Mouse (Mus musculus): Measurements from ENCODE around the gene Nhlh1. TPM values are rescaled to one million over a fixed set of nuclear protein-coding genes. Genes with fewer than 3 reads are reported as not detected.

Gene Nhlh1
- polyA plus RNA-seq, 1 experiment from 2014 or later = 0.14 TPM

DNA sequence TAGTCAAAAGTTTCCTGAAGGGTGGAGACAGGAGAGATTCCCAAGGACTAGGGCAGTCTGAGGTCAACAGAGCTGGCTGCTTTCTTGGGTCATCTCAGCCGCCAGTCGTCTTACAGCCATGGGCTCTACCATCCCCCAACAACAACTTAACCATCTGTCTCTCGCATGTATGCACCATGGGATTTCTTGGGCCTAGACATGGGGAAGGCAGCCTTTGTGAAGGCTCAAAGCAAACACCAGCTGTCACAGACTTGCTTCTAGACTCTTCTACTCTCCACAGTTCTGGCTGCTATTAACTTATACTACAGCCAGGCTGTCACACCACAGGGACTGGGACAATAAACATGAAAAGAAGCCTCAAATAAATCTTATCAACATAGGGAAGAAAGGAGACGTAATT is 14.2 kb upstream of the Nhlh1 start:
- 77% methylated on average over 4 of the region's 4 CpGs for WGBS
- Histone ChIP-seq H3K4me3 (replicated peaks) (no peak overlapping the region), H3K9me3 (no peaks in the 10 kb centered on the region), H3K4me2 (no peak overlapping the region), H3K27ac (no peak overlapping the region), H3K9ac (replicated peaks) (no peak overlapping the region), H3K27me3 (no peaks in the 10 kb centered on the region), H3K4me1 (replicated peaks) (no peaks in the 10 kb centered on the region), H3K36me3 (peaks cover 100% of the 10 kb centered on the region)
- ATAC-seq (ENCODE audit: insufficient number of reproducible peaks, insufficient read depth, low FRiP score, low TSS enrichment, low read depth) = no peak

DNA sequence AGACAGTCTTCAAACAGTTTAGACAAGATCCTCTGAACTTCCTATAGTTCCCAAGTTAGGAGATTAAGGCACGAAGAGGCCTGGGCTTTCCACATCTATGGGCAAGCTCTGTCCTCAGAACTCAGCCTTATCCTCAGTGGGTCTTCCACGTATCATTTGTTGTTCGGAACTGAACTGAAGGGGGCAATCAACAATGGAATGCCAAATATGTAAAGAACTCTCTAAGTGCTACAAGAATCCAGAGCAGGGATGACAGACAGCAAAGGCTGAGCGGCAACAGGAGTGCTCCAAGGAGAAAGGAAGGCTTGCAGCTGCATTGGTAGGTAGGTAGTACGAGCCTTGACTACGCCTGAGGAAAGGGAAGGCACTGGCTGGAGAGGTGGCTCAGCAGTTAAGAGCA is 12.9 kb upstream of the Nhlh1 start:
- Histone ChIP-seq H3K27me3 (no peaks in the 10 kb centered on the region), H3K27ac (no peak overlapping the region), H3K36me3 (peaks cover 99% of the 10 kb centered on the region), H3K4me3 (replicated peaks) (no peak overlapping the region), H3K9ac (replicated peaks) (no peak overlapping the region), H3K4me2 (no peak overlapping the region), H3K4me1 (replicated peaks) (no peaks in the 10 kb centered on the region), H3K9me3 (no peaks in the 10 kb centered on the region)
- 67% methylated on average over 6 of the region's 6 CpGs for WGBS
- ATAC-seq (ENCODE audit: insufficient number of reproducible peaks, insufficient read depth, low FRiP score, low TSS enrichment, low read depth) = no peak

DNA sequence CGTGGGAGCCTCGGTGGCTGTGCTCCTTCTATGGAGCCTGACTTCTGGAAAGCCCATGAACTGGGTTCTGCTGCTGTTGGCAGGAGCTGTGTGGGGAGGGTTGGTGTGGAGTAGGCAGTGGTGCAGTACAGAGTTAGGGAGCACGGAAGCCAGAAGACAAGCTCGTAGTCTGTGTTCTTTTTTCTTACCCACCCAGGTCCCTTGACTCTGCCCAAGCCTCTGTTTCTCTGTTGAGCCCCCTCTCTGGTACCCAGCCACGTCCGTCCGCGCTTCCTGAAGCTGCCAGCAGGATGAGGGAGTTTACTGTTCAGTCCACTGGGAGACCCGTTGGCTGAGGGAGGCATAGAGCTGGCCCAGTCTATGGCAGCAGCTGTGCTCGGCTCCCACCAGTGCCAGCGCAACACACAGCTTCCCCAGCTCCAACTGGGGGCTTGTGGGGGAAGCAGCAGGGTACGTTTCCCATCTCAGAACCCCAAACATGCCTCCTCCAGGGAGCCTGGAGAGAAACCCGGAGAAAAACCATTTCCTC is 7.3 kb upstream of the Nhlh1 start:
- Histone ChIP-seq H3K27ac (peak overlapping the region; percentile 50; the same call in 1 of the 2 replicates), H3K4me1 (replicated peaks) (peaks cover 12% of the 10 kb centered on the region), H3K4me3 (replicated peaks) (no peak overlapping the region), H3K9me3 (no peaks in the 10 kb centered on the region), H3K9ac (replicated peaks) (no peak overlapping the region), H3K27me3 (0 out of 2 replicates have a peak, but pooled peaks cover 2% of the 10 kb centered on the region), H3K36me3 (peaks cover 55% of the 10 kb centered on the region), H3K4me2 (no peak overlapping the region)
- 71% methylated on average over 13 of the region's 13 CpGs for WGBS
- ATAC-seq (ENCODE audit: insufficient number of reproducible peaks, insufficient read depth, low FRiP score, low TSS enrichment, low read depth) = no peak

DNA sequence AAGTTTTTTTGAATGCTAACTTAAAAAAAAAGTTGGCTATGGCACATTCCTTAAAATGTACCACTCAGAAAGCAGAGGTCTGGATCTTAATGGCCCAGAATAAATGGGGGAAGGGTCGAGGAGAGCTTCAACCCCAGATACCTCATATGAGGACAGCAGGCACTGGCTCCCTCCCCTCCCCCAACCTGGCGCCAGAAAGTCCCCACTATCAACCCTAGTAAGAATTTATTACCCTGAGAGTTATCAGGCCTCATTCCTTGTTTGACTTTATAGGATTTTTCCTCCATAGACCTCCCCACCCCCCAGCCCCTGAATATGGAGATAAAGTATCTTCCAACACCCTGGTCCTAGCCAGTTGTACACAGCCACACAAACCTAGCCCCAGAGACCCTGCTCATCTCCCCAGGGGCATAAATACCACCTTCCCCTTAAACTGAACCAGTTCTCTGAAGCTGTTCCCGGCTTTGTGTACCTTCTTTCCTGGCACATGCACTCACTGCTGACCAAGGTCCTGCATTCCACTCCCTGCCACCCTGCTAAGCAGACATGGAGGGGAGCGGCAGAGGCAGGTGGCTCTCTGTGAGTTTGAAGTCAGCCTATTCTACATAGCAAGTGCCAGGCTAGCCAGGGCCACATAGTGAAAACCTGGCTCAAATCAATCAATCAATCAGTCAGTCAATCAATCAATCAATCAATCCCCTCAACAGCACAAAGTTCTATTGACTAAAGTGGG is 6.1 kb upstream of the Nhlh1 start:
- Histone ChIP-seq H3K4me2 (no peak overlapping the region), H3K27ac (0 out of 2 replicates have a peak overlapping the region, but pooled peaks have one; percentile 41), H3K4me1 (replicated peaks) (peaks cover 12% of the 10 kb centered on the region), H3K9me3 (no peaks in the 10 kb centered on the region), H3K27me3 (peaks cover 5% of the 10 kb centered on the region; the same call in 1 of the 2 replicates), H3K9ac (replicated peaks) (no peak overlapping the region), H3K36me3 (peaks cover 43% of the 10 kb centered on the region), H3K4me3 (replicated peaks) (no peak overlapping the region)
- no peak for ATAC-seq (ENCODE audit: insufficient number of reproducible peaks, insufficient read depth, low FRiP score, low TSS enrichment, low read depth)
- WGBS = 32% methylated on average over 4 of the region's 4 CpGs

DNA sequence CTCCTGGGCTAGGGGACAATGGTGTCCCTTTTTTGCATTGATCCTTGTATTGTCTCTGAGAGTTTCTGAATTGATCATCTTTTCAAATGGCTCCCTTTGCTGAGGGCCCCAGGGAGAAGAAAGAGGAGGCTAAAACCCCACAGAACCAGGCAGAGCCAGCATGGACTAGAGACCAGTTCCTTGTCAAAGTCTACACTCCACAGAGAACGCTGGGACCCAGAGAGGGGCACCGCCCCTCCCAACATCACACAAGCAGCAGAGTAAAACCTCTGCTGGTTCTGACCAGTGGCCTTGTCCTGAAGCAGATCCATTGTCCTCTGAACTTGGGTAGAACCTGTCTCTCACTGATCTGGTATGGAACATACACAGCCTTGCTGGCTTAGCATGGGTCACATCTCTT is 4.7 kb upstream of the Nhlh1 start:
- Histone ChIP-seq H3K9ac (replicated peaks) (no peak overlapping the region), H3K27ac (no peak overlapping the region), H3K4me3 (replicated peaks) (no peak overlapping the region), H3K36me3 (peaks cover 29% of the 10 kb centered on the region), H3K4me1 (replicated peaks) (peaks cover 20% of the 10 kb centered on the region), H3K4me2 (no peak overlapping the region), H3K9me3 (no peaks in the 10 kb centered on the region), H3K27me3 (peaks cover 15% of the 10 kb centered on the region)
- ATAC-seq (ENCODE audit: insufficient number of reproducible peaks, insufficient read depth, low FRiP score, low TSS enrichment, low read depth) = no peak
- 87% methylated on average over 2 of the region's 2 CpGs for WGBS

DNA sequence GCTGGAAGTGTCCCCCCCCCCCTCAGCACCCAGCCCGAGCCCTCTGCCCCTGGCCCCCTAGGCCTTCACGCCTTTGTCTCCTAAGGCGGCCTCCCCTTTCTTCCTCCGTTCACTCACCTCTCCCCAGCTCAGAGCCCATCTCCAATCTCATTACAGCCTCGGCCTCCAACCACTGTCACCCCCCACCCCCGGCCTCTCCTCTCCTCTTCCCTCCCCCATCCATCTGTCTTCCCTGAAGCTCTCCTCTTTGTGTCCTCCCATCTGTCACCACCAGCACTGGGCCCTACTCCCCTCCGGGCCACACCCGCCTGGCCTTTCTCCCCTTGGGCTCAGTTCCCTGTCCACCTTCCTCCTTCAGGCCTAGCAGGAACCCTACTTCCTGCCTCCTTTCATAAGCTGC is 3.8 kb upstream of the Nhlh1 start:
- H3K9ac ChIP-seq (replicated peaks) = no peak overlapping the region

DNA sequence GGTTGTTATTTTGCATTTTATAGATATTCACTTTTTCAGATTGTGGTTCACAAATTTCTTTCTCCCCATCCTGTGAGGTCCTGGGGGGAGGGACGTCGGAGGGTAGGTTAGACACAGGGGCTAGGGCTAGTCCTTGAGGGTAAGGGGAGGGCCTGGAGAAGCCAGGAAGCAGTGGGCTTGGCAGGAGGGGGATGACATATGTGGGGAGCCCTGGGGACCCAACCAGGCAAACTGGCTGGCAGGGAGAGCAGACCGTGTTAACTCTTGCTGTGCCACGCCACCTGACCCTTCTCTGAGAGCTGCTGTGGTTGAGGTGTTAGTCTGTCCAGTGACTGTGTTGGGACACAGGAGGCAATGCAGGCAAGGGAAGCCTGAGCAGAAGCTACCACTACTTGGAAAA is 3.3 kb upstream of the Nhlh1 start:
- H3K9ac ChIP-seq (replicated peaks) = no peak overlapping the region
- WGBS = 51% methylated on average over 4 of the region's 4 CpGs
- H3K27ac ChIP-seq = no peak overlapping the region
- peaks cover 30% of the 10 kb centered on the region for H3K27me3 ChIP-seq
- H3K36me3 ChIP-seq = peaks cover 15% of the 10 kb centered on the region
- H3K4me3 ChIP-seq (replicated peaks) = no peak overlapping the region
- no peaks in the 10 kb centered on the region for H3K9me3 ChIP-seq
- no peak overlapping the region for H3K4me2 ChIP-seq
- ATAC-seq (ENCODE audit: insufficient number of reproducible peaks, insufficient read depth, low FRiP score, low TSS enrichment, low read depth) = no peak
- peaks cover 20% of the 10 kb centered on the region for H3K4me1 ChIP-seq (replicated peaks)

More for the DNA sequence above, 3.8 kb upstream of the Nhlh1 start:
- H3K4me3 ChIP-seq (replicated peaks) = no peak overlapping the region
- ATAC-seq (ENCODE audit: insufficient number of reproducible peaks, insufficient read depth, low FRiP score, low TSS enrichment, low read depth) = no peak
- H3K9me3 ChIP-seq = no peaks in the 10 kb centered on the region
- WGBS = 23% methylated on average over 8 of the region's 8 CpGs
- peaks cover 24% of the 10 kb centered on the region for H3K27me3 ChIP-seq
- H3K4me2 ChIP-seq = no peak overlapping the region
- peaks cover 20% of the 10 kb centered on the region for H3K4me1 ChIP-seq (replicated peaks)
- no peak overlapping the region for H3K27ac ChIP-seq
- H3K36me3 ChIP-seq = peaks cover 20% of the 10 kb centered on the region

DNA sequence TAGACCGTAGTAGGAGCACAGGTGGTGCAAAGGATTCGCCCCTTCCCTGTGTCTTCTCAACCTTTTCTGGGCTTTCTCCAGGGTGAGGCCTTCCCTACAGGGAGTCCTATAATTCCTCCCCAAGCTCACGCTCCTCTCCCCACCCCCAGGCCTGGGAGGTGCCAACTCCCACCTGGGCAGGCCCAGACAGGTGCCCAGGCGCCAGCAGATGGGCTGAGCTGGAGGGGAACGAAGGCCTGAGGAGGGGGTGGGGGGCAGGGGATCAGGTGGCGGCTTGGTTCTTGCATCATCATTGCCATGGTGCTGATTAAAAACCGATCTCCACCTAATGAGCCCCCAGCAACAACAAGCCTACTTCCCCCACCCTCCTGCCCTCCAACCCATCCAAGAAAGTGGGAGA is 1.5 kb upstream of the Nhlh1 start:
- 59% methylated on average over 7 of the region's 7 CpGs for WGBS
- no peak for ATAC-seq (ENCODE audit: insufficient number of reproducible peaks, insufficient read depth, low FRiP score, low TSS enrichment, low read depth)
- H3K9me3 ChIP-seq = no peaks in the 10 kb centered on the region
- no peak overlapping the region for H3K4me2 ChIP-seq
- H3K27ac ChIP-seq = no peak overlapping the region
- H3K9ac ChIP-seq (replicated peaks) = no peak overlapping the region
- H3K4me3 ChIP-seq (replicated peaks) = no peak overlapping the region
- peaks cover 20% of the 10 kb centered on the region for H3K4me1 ChIP-seq (replicated peaks)
- no peaks in the 10 kb centered on the region for H3K36me3 ChIP-seq
- peaks cover 48% of the 10 kb centered on the region for H3K27me3 ChIP-seq

DNA sequence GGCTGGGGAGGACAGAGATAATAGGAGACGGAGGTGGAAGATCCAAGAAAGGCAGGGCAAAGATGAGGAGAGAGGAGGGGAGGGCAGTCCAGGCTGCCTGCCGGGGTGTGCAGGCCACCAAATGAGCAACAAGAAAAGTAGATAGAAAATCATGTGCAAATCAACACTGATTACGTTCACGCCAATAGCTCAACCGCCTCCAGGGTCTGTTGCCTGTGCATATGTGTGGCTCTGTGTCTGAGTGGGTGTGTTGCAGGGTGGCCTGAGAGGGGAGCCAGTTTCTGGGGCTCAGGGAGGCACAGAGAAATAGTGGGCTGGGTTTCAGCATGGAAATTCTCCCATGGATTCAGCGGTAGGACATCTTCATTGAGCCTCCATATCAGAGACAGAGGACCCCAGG is 948 bp upstream of the Nhlh1 start:
- Histone ChIP-seq H3K4me3 (replicated peaks) (no peak overlapping the region), H3K27me3 (peaks cover 53% of the 10 kb centered on the region), H3K9me3 (no peaks in the 10 kb centered on the region), H3K4me2 (no peak overlapping the region), H3K27ac (0 out of 2 replicates have a peak overlapping the region, but pooled peaks have one; percentile 12), H3K4me1 (replicated peaks) (peaks cover 21% of the 10 kb centered on the region), H3K36me3 (no peaks in the 10 kb centered on the region), H3K9ac (replicated peaks) (no peak overlapping the region)
- no peak for ATAC-seq (ENCODE audit: insufficient number of reproducible peaks, insufficient read depth, low FRiP score, low TSS enrichment, low read depth)
- 77% methylated on average over 6 of the region's 6 CpGs for WGBS

DNA sequence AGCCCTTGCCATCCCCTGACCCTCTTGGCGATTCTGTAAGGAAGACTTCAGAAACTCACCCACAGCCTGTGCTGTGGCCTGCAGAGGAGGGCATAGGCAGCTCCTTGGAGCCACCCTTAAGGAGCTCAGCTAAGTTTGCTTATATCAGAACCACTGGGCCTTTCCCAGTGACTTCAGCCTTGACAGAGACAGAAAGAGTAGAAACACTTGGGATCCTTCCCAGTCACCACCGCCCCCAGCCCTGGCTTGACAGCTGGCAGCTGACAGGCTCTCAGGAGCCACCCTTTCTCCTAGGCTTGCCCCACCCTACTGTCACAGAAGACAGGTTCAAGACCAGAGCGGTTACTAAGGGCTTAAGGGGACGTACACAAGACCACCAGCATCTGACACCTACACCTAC is 1.1 kb downstream of the Nhlh1 start:
- Histone ChIP-seq H3K9ac (replicated peaks) (no peak overlapping the region), H3K4me2 (no peak overlapping the region), H3K36me3 (no peaks in the 10 kb centered on the region), H3K27ac (no peak overlapping the region), H3K4me3 (replicated peaks) (no peak overlapping the region), H3K27me3 (peaks cover 71% of the 10 kb centered on the region), H3K4me1 (replicated peaks) (peaks cover 24% of the 10 kb centered on the region), H3K9me3 (no peaks in the 10 kb centered on the region)
- no peak for ATAC-seq (ENCODE audit: insufficient number of reproducible peaks, insufficient read depth, low FRiP score, low TSS enrichment, low read depth)
- 76% methylated on average over 4 of the region's 4 CpGs for WGBS

DNA sequence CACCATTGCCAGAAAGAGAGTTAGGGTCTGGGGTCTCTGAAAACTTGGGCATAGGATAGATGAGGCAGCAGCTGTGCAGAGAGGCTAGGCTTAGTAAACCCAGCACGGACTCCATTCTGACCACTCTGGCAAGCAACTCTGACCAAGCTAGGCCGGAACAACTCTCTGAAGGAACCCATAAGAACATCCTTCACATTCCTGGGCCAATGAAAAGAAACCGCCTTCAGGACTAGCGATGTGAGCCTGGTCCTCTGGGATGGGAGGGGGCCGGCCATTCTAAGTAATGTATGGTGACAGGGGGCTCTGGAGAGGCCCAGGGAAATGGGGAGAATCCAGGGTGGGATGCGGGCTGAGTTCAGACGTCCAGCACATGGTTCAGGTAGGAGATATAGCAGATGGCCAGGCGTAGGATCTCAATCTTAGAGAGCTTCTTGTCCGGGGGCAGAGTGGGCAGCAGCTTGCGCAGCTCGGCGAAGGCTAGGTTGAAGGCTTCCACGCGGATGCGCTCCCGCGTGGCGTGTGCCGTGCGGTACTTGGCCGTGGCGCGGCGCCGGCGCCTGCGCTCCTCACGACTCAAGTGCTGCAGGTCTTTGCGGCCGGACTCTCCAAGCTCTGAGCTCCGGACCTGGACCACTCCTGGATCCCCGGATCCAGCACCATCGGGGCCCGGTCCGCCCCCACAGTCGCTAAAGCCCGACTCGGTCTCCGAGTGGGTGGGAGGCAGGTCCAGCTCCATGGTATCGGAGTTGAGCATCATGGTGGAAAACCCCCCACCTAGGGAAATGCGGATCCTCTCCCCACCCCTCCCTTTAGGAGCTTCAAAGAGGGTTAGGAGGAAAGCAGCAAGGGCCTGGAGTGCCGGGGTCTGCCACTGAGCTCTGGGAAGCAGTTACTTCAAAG is 3.6 kb downstream of the Nhlh1 start:
- H3K9me3 ChIP-seq = no peaks in the 10 kb centered on the region
- H3K4me1 ChIP-seq (replicated peaks) = peaks cover 30% of the 10 kb centered on the region
- H3K36me3 ChIP-seq = no peaks in the 10 kb centered on the region
- peak overlapping the region; percentile 60 for H3K9ac ChIP-seq (replicated peaks)
- H3K4me2 ChIP-seq = peak overlapping the region; percentile 73
- H3K27me3 ChIP-seq = peaks cover 85% of the 10 kb centered on the region
- H3K27ac ChIP-seq = no peak overlapping the region
- peak overlapping the region; percentile 42 for H3K4me3 ChIP-seq (replicated peaks)
- no peak for ATAC-seq (ENCODE audit: insufficient number of reproducible peaks, insufficient read depth, low FRiP score, low TSS enrichment, low read depth)
- WGBS = 2% methylated on average over 42 of the region's 42 CpGs
